ENCODE assay signal across 8 mouse cellular contexts in the genomic region with DNA sequence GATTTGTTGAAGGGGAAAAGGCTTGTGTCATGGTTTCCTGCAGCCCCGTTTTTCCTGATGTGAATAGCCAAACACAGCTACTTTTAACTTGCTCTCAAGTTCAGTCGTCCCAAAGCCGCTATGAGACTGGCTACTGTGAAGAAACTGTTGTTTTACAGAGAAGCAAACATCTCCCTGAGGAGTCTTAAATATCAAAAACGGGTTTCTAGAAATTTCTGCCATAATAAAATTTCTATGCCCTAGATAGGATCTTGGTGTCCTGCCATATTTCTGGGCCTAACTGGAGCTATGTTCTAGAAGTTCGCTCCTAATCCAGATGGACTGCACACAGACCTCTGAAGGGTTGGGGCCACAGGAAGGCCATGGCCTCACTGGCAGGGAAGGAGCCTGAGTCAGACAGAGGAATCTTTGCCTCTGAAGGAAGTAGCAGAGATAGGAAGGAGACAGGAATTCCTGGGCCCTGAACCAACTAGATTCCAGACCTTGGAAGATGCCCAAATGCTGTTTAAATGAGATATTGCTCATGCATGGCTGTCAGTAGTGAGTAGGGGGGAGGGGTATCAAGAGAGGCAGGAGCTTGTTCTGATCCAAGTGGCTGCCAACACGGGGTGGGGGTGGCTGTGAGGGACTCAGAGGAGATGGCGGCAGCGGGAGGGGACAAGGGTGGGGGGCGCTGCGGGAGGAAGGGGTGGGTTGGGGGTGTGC. TPM values are rescaled to one million over a fixed set of nuclear protein-coding genes. Genes with fewer than 3 reads are reported as not detected.
DNase-seq lines count a peak whose midpoint lies in the region; ATAC-seq lines count a peak whose summit lies in the region.

No protein-coding gene starts in this region.

- WGBS in embryonic facial prominence, embryonic 10.5 days = 67% methylated on average over 10 of the region's 10 CpGs
- WGBS in heart, embryonic 10.5 days = 32% methylated on average over 10 of the region's 10 CpGs
- WGBS in lung, embryonic 15.5 days = 12% methylated on average over 9 of the region's 10 CpGs
- WGBS in stomach, embryonic 15.5 days = 35% methylated on average over 8 of the region's 10 CpGs

- H3K4me3 ChIP-seq in embryonic facial prominence, embryonic 10.5 days = no peak overlapping the region
- H3K4me3 ChIP-seq in heart, embryonic 10.5 days = peak overlapping the region; percentile 27
- no peak overlapping the region for H3K4me3 ChIP-seq in lung, embryonic 15.5 days
- no peak overlapping the region for H3K4me3 ChIP-seq in stomach, embryonic 15.5 days (replicated peaks)

- no peaks in the 10 kb centered on the region for H3K27me3 ChIP-seq in embryonic facial prominence, embryonic 10.5 days (replicated peaks; ENCODE audit: low read depth, poor library complexity, severe bottlenecking)
- H3K27me3 ChIP-seq in heart, embryonic 10.5 days (ENCODE audit: insufficient read depth, poor library complexity, severe bottlenecking) = no peaks in the 10 kb centered on the region
- no peaks in the 10 kb centered on the region for H3K27me3 ChIP-seq in lung, embryonic 15.5 days
- no peaks in the 10 kb centered on the region for H3K27me3 ChIP-seq in stomach, embryonic 15.5 days (replicated peaks)

- peak; percentile 82 for ATAC-seq in lung, embryonic 15.5 days (ENCODE audit: borderline replicate concordance, extremely low read depth, low FRiP score, low TSS enrichment)
- ATAC-seq in stomach, embryonic 15.5 days (ENCODE audit: insufficient read depth, low FRiP score, low read depth) = peak; percentile 33; the same call in 1 of the 2 replicates

- DNase-seq in adipocyte (ENCODE audit: low spot score) = peak; percentile 89
- no peak for DNase-seq in embryonic facial prominence, embryonic 10.5 days (ENCODE audit: low spot score)
- peak; percentile 83 for DNase-seq in heart, embryonic 10.5 days (ENCODE audit: low spot score)
- peak; percentile 88 for DNase-seq in kidney, adult 9 months
- no peak for DNase-seq in layer of hippocampus, postnatal 25 days (ENCODE audit: extremely low spot score in 1 of 2, low spot score in 1 of 2)
- DNase-seq in layer of hippocampus, postnatal 36 days = no peak

- H3K4me1 ChIP-seq in embryonic facial prominence, embryonic 10.5 days = peaks cover 59% of the 10 kb centered on the region
- peaks cover 58% of the 10 kb centered on the region for H3K4me1 ChIP-seq in heart, embryonic 10.5 days
- peaks cover 80% of the 10 kb centered on the region for H3K4me1 ChIP-seq in lung, embryonic 15.5 days
- H3K4me1 ChIP-seq in stomach, embryonic 15.5 days = peaks cover 32% of the 10 kb centered on the region

- H3K9ac ChIP-seq in lung, embryonic 15.5 days = no peak overlapping the region
- no peak overlapping the region for H3K9ac ChIP-seq in stomach, embryonic 15.5 days

- peak overlapping the region; percentile 81 for H3K27ac ChIP-seq in embryonic facial prominence, embryonic 10.5 days (replicated peaks)
- peak overlapping the region; percentile 88 for H3K27ac ChIP-seq in heart, embryonic 10.5 days
- H3K27ac ChIP-seq in lung, embryonic 15.5 days = peak overlapping the region; percentile 98
- peak overlapping the region; percentile 92 for H3K27ac ChIP-seq in stomach, embryonic 15.5 days

- H3K36me3 ChIP-seq in embryonic facial prominence, embryonic 10.5 days (replicated peaks) = no peaks in the 10 kb centered on the region; the same call in 1 of the 2 replicates
- peaks cover 5% of the 10 kb centered on the region; the same call in 1 of the 2 replicates for H3K36me3 ChIP-seq in heart, embryonic 10.5 days
- 0 out of 2 replicates have a peak, but pooled peaks cover 3% of the 10 kb centered on the region for H3K36me3 ChIP-seq in lung, embryonic 15.5 days
- H3K36me3 ChIP-seq in stomach, embryonic 15.5 days = no peaks in the 10 kb centered on the region

- H3K4me2 ChIP-seq in lung, embryonic 15.5 days = peak overlapping the region; percentile 34
- H3K4me2 ChIP-seq in stomach, embryonic 15.5 days = peak overlapping the region; percentile 29

- H3K9me3 ChIP-seq in embryonic facial prominence, embryonic 10.5 days = no peaks in the 10 kb centered on the region
- H3K9me3 ChIP-seq in heart, embryonic 10.5 days = no peaks in the 10 kb centered on the region
- H3K9me3 ChIP-seq in lung, embryonic 15.5 days = no peaks in the 10 kb centered on the region
- no peaks in the 10 kb centered on the region for H3K9me3 ChIP-seq in stomach, embryonic 15.5 days

RNA-seq across cellular contexts. Expression of a gene that starts 31.3 kb away (rescaled TPM):
- 2.0 and 2.3 TPM in 2 replicates for polyA plus RNA-seq in embryonic facial prominence, embryonic 10.5 days (2016; fragmentation: Nextera tagmentation; extraction: Ambion mirVana)
- 3.6 and 4.5 TPM in 2 replicates for polyA plus RNA-seq in heart, embryonic 10.5 days (2016; fragmentation: Nextera tagmentation; extraction: Ambion mirVana)
- polyA plus RNA-seq in lung, embryonic 15.5 days (2015; fragmentation: Nextera tagmentation; extraction: Ambion mirVana) = 6.6 and 8.4 TPM in 2 replicates
- polyA plus RNA-seq in stomach, embryonic 15.5 days (2015; fragmentation: Nextera tagmentation; extraction: Ambion mirVana) = 5.1 and 5.9 TPM in 2 replicates
- 10 to 100 TPM; 13.3 to 13.8 TPM for total RNA-seq in layer of hippocampus, postnatal 25 days (2021)
- total RNA-seq in layer of hippocampus, postnatal 36 days (2021) = 10 to 100 TPM in 1 of 2 experiments, 1 to 10 TPM in 1; 8.8 to 11.0 TPM

RNA-seq across cellular contexts. Expression of a gene that starts 39.6 kb away (rescaled TPM):
- 0.17 and 0.18 TPM in 2 replicates for polyA plus RNA-seq in embryonic facial prominence, embryonic 10.5 days (2016; fragmentation: Nextera tagmentation; extraction: Ambion mirVana)
- polyA plus RNA-seq in heart, embryonic 10.5 days (2016; fragmentation: Nextera tagmentation; extraction: Ambion mirVana) = 0.26 TPM in 1 of 2 replicates, not detected in the other
- 0.12 and 0.15 TPM in 2 replicates for polyA plus RNA-seq in lung, embryonic 15.5 days (2015; fragmentation: Nextera tagmentation; extraction: Ambion mirVana)
- 0.18 and 0.44 TPM in 2 replicates for polyA plus RNA-seq in stomach, embryonic 15.5 days (2015; fragmentation: Nextera tagmentation; extraction: Ambion mirVana)
- total RNA-seq in layer of hippocampus, postnatal 25 days (2021) = under 1 TPM; 0.22 to 0.49 TPM
- not detected for total RNA-seq in layer of hippocampus, postnatal 36 days (2021)

Comparison
In these comparisons a context has a peak if more than half of its experiments do, and no peak if none do; other contexts are left out.
1. DNase-seq: peak in adipocyte (single experiment), heart, embryonic 10.5 days (single experiment) and kidney, adult 9 months (single experiment); none in embryonic facial prominence, embryonic 10.5 days (single experiment), layer of hippocampus, postnatal 25 days (0 of 2) and layer of hippocampus, postnatal 36 days (0 of 2).
2. Peak in every context shown above with its lines, with median percentiles within 50 percentile points of each other: H3K27ac ChIP-seq.